Mouse (Mus musculus): ENCODE measurements around the gene Mcts1. TPM values are rescaled to one million over a fixed set of nuclear protein-coding genes. Genes with fewer than 3 reads are reported as not detected.

Mcts1 gene
- polyA plus RNA-seq, 1 experiment from 2014 or later, result 79.7 TPM

GRCm38 (mm10) chrX:38583261-38583660, 17.1 kb upstream of the Mcts1 start:
- Histone ChIP-seq H3K27ac (ENCODE audit: low read depth, low read length) (no peak overlapping the region), H3K36me3 (ENCODE audit: control insufficient read depth, insufficient read depth, low read length) (no peaks in the 10 kb centered on the region), H3K9ac (ENCODE audit: low read length) (no peak overlapping the region), H3K4me1 (replicated peaks; ENCODE audit: control insufficient read depth, insufficient read depth, low read length) (no peaks in the 10 kb centered on the region), H3K4me3 (ENCODE audit: low read depth, low read length) (no peak overlapping the region), H3K9me3 (ENCODE audit: control insufficient read depth, low read length) (no peaks in the 10 kb centered on the region), H3K4me2 (ENCODE audit: low read depth, low read length, severe bottlenecking) (no peak overlapping the region), H3K27me3 (ENCODE audit: control insufficient read depth, insufficient read depth, low read length) (no peaks in the 10 kb centered on the region)
- ATAC-seq (replicated peaks; ENCODE audit: low FRiP score), result no peak
- DNase-seq (ENCODE audit: low spot score), result no peak

GRCm38 (mm10) chrX:38589827-38590226, 10.6 kb upstream of the Mcts1 start:
- Histone ChIP-seq H3K4me2 (ENCODE audit: low read depth, low read length, severe bottlenecking) (no peak overlapping the region), H3K4me1 (replicated peaks; ENCODE audit: control insufficient read depth, insufficient read depth, low read length) (no peaks in the 10 kb centered on the region), H3K9me3 (ENCODE audit: control insufficient read depth, low read length) (no peaks in the 10 kb centered on the region), H3K27ac (ENCODE audit: low read depth, low read length) (no peak overlapping the region), H3K27me3 (ENCODE audit: control insufficient read depth, insufficient read depth, low read length) (no peaks in the 10 kb centered on the region), H3K36me3 (ENCODE audit: control insufficient read depth, insufficient read depth, low read length) (no peaks in the 10 kb centered on the region), H3K9ac (ENCODE audit: low read length) (no peak overlapping the region), H3K4me3 (ENCODE audit: low read depth, low read length) (no peak overlapping the region)
- ATAC-seq (replicated peaks; ENCODE audit: low FRiP score) (no peak), DNase-seq (ENCODE audit: low spot score) (no peak)
- 48% methylated on average over 4 of the region's 4 CpGs for WGBS

- no peaks in the 10 kb centered on the region for H3K4me1 ChIP-seq (replicated peaks; ENCODE audit: control insufficient read depth, insufficient read depth, low read length)
- no peaks in the 10 kb centered on the region for H3K27me3 ChIP-seq (ENCODE audit: control insufficient read depth, insufficient read depth, low read length)
- H3K9ac ChIP-seq (ENCODE audit: low read length), result no peak overlapping the region
- no peak overlapping the region for H3K4me3 ChIP-seq (ENCODE audit: low read depth, low read length)
- no peaks in the 10 kb centered on the region for H3K9me3 ChIP-seq (ENCODE audit: control insufficient read depth, low read length)
- WGBS, result 93% methylated on average over 3 of the region's 3 CpGs
- DNase-seq (ENCODE audit: low spot score) (no peak), ATAC-seq (replicated peaks; ENCODE audit: low FRiP score) (no peak)
- H3K36me3 ChIP-seq (ENCODE audit: control insufficient read depth, insufficient read depth, low read length), result no peaks in the 10 kb centered on the region
- no peak overlapping the region for H3K4me2 ChIP-seq (ENCODE audit: low read depth, low read length, severe bottlenecking)
- no peak overlapping the region for H3K27ac ChIP-seq (ENCODE audit: low read depth, low read length)
These were observed 8.6 kb upstream of the Mcts1 start for GRCm38 (mm10) chrX:38591749-38592148.

GRCm38 (mm10) chrX:38593180-38593889, 7.0 kb upstream of the Mcts1 start:
- Histone ChIP-seq H3K36me3 (ENCODE audit: control insufficient read depth, insufficient read depth, low read length) (no peaks in the 10 kb centered on the region), H3K4me1 (replicated peaks; ENCODE audit: control insufficient read depth, insufficient read depth, low read length) (no peaks in the 10 kb centered on the region), H3K27ac (ENCODE audit: low read depth, low read length) (no peak overlapping the region), H3K27me3 (ENCODE audit: control insufficient read depth, insufficient read depth, low read length) (no peaks in the 10 kb centered on the region), H3K4me3 (ENCODE audit: low read depth, low read length) (no peak overlapping the region), H3K9ac (ENCODE audit: low read length) (no peak overlapping the region), H3K4me2 (ENCODE audit: low read depth, low read length, severe bottlenecking) (no peak overlapping the region), H3K9me3 (ENCODE audit: control insufficient read depth, low read length) (no peaks in the 10 kb centered on the region)
- DNase-seq (ENCODE audit: low spot score) (no peak), ATAC-seq (replicated peaks; ENCODE audit: low FRiP score) (no peak)
- 74% methylated on average over 5 of the region's 5 CpGs for WGBS

- no peaks in the 10 kb centered on the region for H3K27me3 ChIP-seq (ENCODE audit: control insufficient read depth, insufficient read depth, low read length)
- H3K27ac ChIP-seq (ENCODE audit: low read depth, low read length), result peak overlapping the region; percentile 53; the same call in 1 of the 2 replicates
- H3K4me3 ChIP-seq (ENCODE audit: low read depth, low read length), result peak overlapping the region; percentile 42
- ATAC-seq (replicated peaks; ENCODE audit: low FRiP score), result peak; percentile 64
- H3K4me1 ChIP-seq (replicated peaks; ENCODE audit: control insufficient read depth, insufficient read depth, low read length), result no peaks in the 10 kb centered on the region
- 28% methylated on average over 3 of the region's 3 CpGs for WGBS
- H3K9me3 ChIP-seq (ENCODE audit: control insufficient read depth, low read length), result no peaks in the 10 kb centered on the region
- H3K4me2 ChIP-seq (ENCODE audit: low read depth, low read length, severe bottlenecking), result peak overlapping the region; percentile 52
- peak overlapping the region; percentile 52 for H3K9ac ChIP-seq (ENCODE audit: low read length)
- no peak for DNase-seq (ENCODE audit: low spot score)
- no peaks in the 10 kb centered on the region for H3K36me3 ChIP-seq (ENCODE audit: control insufficient read depth, insufficient read depth, low read length)
These were observed 604 bp downstream of the Mcts1 start for GRCm38 (mm10) chrX:38600995-38601369.

GRCm38 (mm10) chrX:38634801-38635637, 34.6 kb downstream of the Mcts1 start, which contains the start of gene C1galt1c1:
Gene C1galt1c1 (minus strand): TSS chrX:38635087.
- peak within 1 kb of the TSS; percentile 45 for H3K4me3 ChIP-seq (ENCODE audit: low read depth, low read length)
- peak; percentile 99 for ATAC-seq (replicated peaks; ENCODE audit: low FRiP score)
- H3K27me3 ChIP-seq (ENCODE audit: control insufficient read depth, insufficient read depth, low read length), result no peaks in the 10 kb centered on the region
- WGBS, result 22% methylated on average over 39 of the region's 43 CpGs
- peak within 1 kb of the TSS; percentile 42; the same call in 1 of the 2 replicates for H3K4me2 ChIP-seq (ENCODE audit: low read depth, low read length, severe bottlenecking)
- peak within 1 kb of the TSS; percentile 66 for H3K9ac ChIP-seq (ENCODE audit: low read length)
- peak; percentile 93 for DNase-seq (ENCODE audit: low spot score)
- peak within 1 kb of the TSS; percentile 81; the same call in 1 of the 2 replicates for H3K27ac ChIP-seq (ENCODE audit: low read depth, low read length)
- no peaks in the 10 kb centered on the region for H3K4me1 ChIP-seq (replicated peaks; ENCODE audit: control insufficient read depth, insufficient read depth, low read length)
- H3K9me3 ChIP-seq (ENCODE audit: control insufficient read depth, low read length), result no peaks in the 10 kb centered on the region
- no peaks in the 10 kb centered on the region for H3K36me3 ChIP-seq (ENCODE audit: control insufficient read depth, insufficient read depth, low read length)

- ATAC-seq (replicated peaks; ENCODE audit: low FRiP score) (no peak; the same call in 1 of the 2 replicates), DNase-seq (ENCODE audit: low spot score) (no peak)
- Histone ChIP-seq H3K4me1 (replicated peaks; ENCODE audit: control insufficient read depth, insufficient read depth, low read length) (no peaks in the 10 kb centered on the region), H3K4me2 (ENCODE audit: low read depth, low read length, severe bottlenecking) (peak overlapping the region; percentile 30; the same call in 1 of the 2 replicates), H3K27ac (ENCODE audit: low read depth, low read length) (no peak overlapping the region), H3K9me3 (ENCODE audit: control insufficient read depth, low read length) (no peaks in the 10 kb centered on the region), H3K9ac (ENCODE audit: low read length) (no peak overlapping the region), H3K36me3 (ENCODE audit: control insufficient read depth, insufficient read depth, low read length) (no peaks in the 10 kb centered on the region), H3K27me3 (ENCODE audit: control insufficient read depth, insufficient read depth, low read length) (no peaks in the 10 kb centered on the region), H3K4me3 (ENCODE audit: low read depth, low read length) (peak overlapping the region; percentile 9; the same call in 1 of the 2 replicates)
These were observed 35.2 kb downstream of the Mcts1 start for GRCm38 (mm10) chrX:38635638-38635931.

GRCm38 (mm10) chrX:38641435-38641834, 41.1 kb downstream of the Mcts1 start:
- WGBS, result 84% methylated on average over 4 of the region's 4 CpGs
- H3K36me3 ChIP-seq (ENCODE audit: control insufficient read depth, insufficient read depth, low read length), result no peaks in the 10 kb centered on the region
- DNase-seq (ENCODE audit: low spot score), result no peak
- H3K27ac ChIP-seq (ENCODE audit: low read depth, low read length), result no peak overlapping the region
- no peak overlapping the region for H3K9ac ChIP-seq (ENCODE audit: low read length)
- H3K27me3 ChIP-seq (ENCODE audit: control insufficient read depth, insufficient read depth, low read length), result no peaks in the 10 kb centered on the region
- H3K4me3 ChIP-seq (ENCODE audit: low read depth, low read length), result no peak overlapping the region
- H3K4me1 ChIP-seq (replicated peaks; ENCODE audit: control insufficient read depth, insufficient read depth, low read length), result no peaks in the 10 kb centered on the region
- no peaks in the 10 kb centered on the region for H3K9me3 ChIP-seq (ENCODE audit: control insufficient read depth, low read length)
- no peak for ATAC-seq (replicated peaks; ENCODE audit: low FRiP score)
- H3K4me2 ChIP-seq (ENCODE audit: low read depth, low read length, severe bottlenecking), result no peak overlapping the region
